Mouse (Mus musculus) lung, adult 2 months (tissue): Measurements from ENCODE around the gene Vmn2r87. TPM values are rescaled to one million over a fixed set of nuclear protein-coding genes. Genes with fewer than 3 reads are reported as not detected.

Experiments used
- polyA plus RNA-seq: library from polyadenylated mRNA; depleted of rRNA; stranded (reverse); fragments of >200 nt; gene quantifications from 2 replicates; pipeline ENCODE4 v1.2.3, GENCODE M21; 2012; rRNA removed

The Vmn2r87 gene
- polyA plus RNA-seq, 1 experiment, result not detected

Other genes with a start within 250 kb of the Vmn2r87 start
- gene Neurod4, start 217.2 kb downstream of the Vmn2r87 start, polyA plus RNA-seq, result not detected in 2 replicates
- gene Tespa1, start 174.5 kb downstream of the Vmn2r87 start, polyA plus RNA-seq, result 0.83 and 1.3 TPM in 2 replicates
- gene Vmn2r84, start 103.1 kb downstream of the Vmn2r87 start, polyA plus RNA-seq, result not detected in 2 replicates
- not detected in 2 replicates for gene Vmn2r85, start 67.7 kb downstream of the Vmn2r87 start, polyA plus RNA-seq
- gene Vmn2r86, start 41.3 kb downstream of the Vmn2r87 start, polyA plus RNA-seq, result not detected in 2 replicates